Comparison of ENCODE assay signal across 10 mouse cellular contexts in genomic region chr2:154646634-154647033, GRCm38 (mm10). TPM values are rescaled to one million over a fixed set of nuclear protein-coding genes. Genes with fewer than 3 reads are reported as not detected.
DNase-seq lines count a peak whose midpoint lies in the region; ATAC-seq lines count a peak whose summit lies in the region.
"Had no signal": no experiment of that assay in that cellular context is flagged by ENCODE, and none has a peak within 500 bp of the region (broad histone marks: within the 10 kb centered on the region; RNA-seq: fewer than 3 reads in every experiment).

No protein-coding gene starts in this region.

- WGBS in liver, embryonic 12.5 days (ENCODE audit: insufficient replicate concordance), result 69% methylated on average over 5 of the region's 5 CpGs

- 0 out of 2 replicates have a peak overlapping the region, but pooled peaks have one; percentile 30 for H3K27ac ChIP-seq in liver, embryonic 12.5 days
- H3K27ac ChIP-seq: limb, embryonic 12.5 days had no signal

- ATAC-seq in liver, embryonic 12.5 days, result peak; percentile 42; the same call in 1 of the 2 replicates

- peak; percentile 42 to 48 for DNase-seq in cerebellum, adult 18-20 months
- DNase-seq in cerebellum, adult 8-10 months, result no peak
- peak; percentile 49 to 54 for DNase-seq in layer of hippocampus, postnatal 10 days (ENCODE audit: low spot score in 2 of 2)
- no peak for DNase-seq in layer of hippocampus, adult 8-10 months (ENCODE audit: low spot score in 2 of 2)
- DNase-seq in Muller cell, postnatal 12 days (ENCODE audit: inconsistent ontology term), result peak; percentile 17
- DNase-seq in gastrocnemius, postnatal 25 days, result no peak
- no peak for DNase-seq in gastrocnemius, adult 18-20 months (ENCODE audit: low spot score)

- no peak overlapping the region for H3K9ac ChIP-seq in liver, embryonic 12.5 days
- H3K9ac ChIP-seq: limb, embryonic 12.5 days had no signal

- H3K27me3 ChIP-seq in liver, embryonic 12.5 days (replicated peaks), result peaks cover 5% of the 10 kb centered on the region; the same call in 1 of the 2 replicates
- H3K27me3 ChIP-seq: limb, embryonic 12.5 days had no signal

- peaks cover 41% of the 10 kb centered on the region for H3K36me3 ChIP-seq in liver, embryonic 12.5 days

- H3K9me3 ChIP-seq in liver, embryonic 12.5 days (replicated peaks), result peaks cover 7% of the 10 kb centered on the region; the same call in 1 of the 2 replicates
- H3K9me3 ChIP-seq: limb, embryonic 12.5 days had no signal

- no peak overlapping the region for H3K4me2 ChIP-seq in liver, embryonic 12.5 days
- H3K4me2 ChIP-seq: limb, embryonic 12.5 days had no signal

- H3K4me1 ChIP-seq in liver, embryonic 12.5 days, result peaks cover 24% of the 10 kb centered on the region
- H3K4me1 ChIP-seq: limb, embryonic 12.5 days had no signal

- H3K4me3 ChIP-seq in liver, embryonic 12.5 days, result no peak overlapping the region
- H3K4me3 ChIP-seq: limb, embryonic 12.5 days had no signal

RNA-seq across cellular contexts. Expression of gene Chmp4b, which starts 4.9 kb away (rescaled TPM):
- 100 to 1,000 TPM; 209 to 213 TPM for total RNA-seq in layer of hippocampus, postnatal 10 days (2021)
- 100 to 1,000 TPM; 206 to 234 (median 209) TPM for total RNA-seq in layer of hippocampus, adult 8-10 months (2022)
- polyA plus RNA-seq in liver, embryonic 12.5 days (2016; fragmentation: Nextera tagmentation; extraction: Ambion mirVana), result 17.6 and 18.2 TPM in 2 replicates
- 100 to 1,000 TPM; 102 TPM for total RNA-seq in gastrocnemius, postnatal 25 days (2021)
- 100 to 1,000 TPM; 121 to 127 TPM for total RNA-seq in gastrocnemius, adult 18-20 months (2021)

RNA-seq across cellular contexts. Expression of gene 4930519P11Rik, which starts 33.4 kb away (rescaled TPM):
- total RNA-seq in layer of hippocampus, postnatal 10 days (2021), result under 1 TPM in 1 of 2 experiments, not detected in 1; 0.76 TPM
- not detected for total RNA-seq in layer of hippocampus, adult 8-10 months (2022)
- polyA plus RNA-seq in liver, embryonic 12.5 days (2016; fragmentation: Nextera tagmentation; extraction: Ambion mirVana), result 0.45 TPM in 1 of 2 replicates, not detected in the other
- total RNA-seq in gastrocnemius, postnatal 25 days (2021), result not detected
- total RNA-seq in gastrocnemius, adult 18-20 months (2021), result not detected
- total RNA-seq: G1E had no signal
- polyA plus RNA-seq: limb, embryonic 12.5 days had no signal

RNA-seq across cellular contexts. Expression of gene Zfp341, which starts 33.5 kb away (rescaled TPM):
- 10 to 100 TPM in 1 of 2 experiments, 1 to 10 TPM in 1; 9.8 to 12.2 TPM for total RNA-seq in layer of hippocampus, postnatal 10 days (2021)
- total RNA-seq in layer of hippocampus, adult 8-10 months (2022), result 10 to 100 TPM in 1 of 4 experiments, 1 to 10 TPM in 3; 8.6 to 10.8 (median 9.3) TPM
- 2.2 TPM in 2 replicates for polyA plus RNA-seq in liver, embryonic 12.5 days (2016; fragmentation: Nextera tagmentation; extraction: Ambion mirVana)
- total RNA-seq in gastrocnemius, postnatal 25 days (2021), result 1 to 10 TPM; 2.2 to 2.5 TPM
- 1 to 10 TPM; 2.5 to 2.9 TPM for total RNA-seq in gastrocnemius, adult 18-20 months (2021)

RNA-seq across cellular contexts. Expression of gene Pxmp4, which starts 43.1 kb away (rescaled TPM):
- total RNA-seq in layer of hippocampus, postnatal 10 days (2021), result 10 to 100 TPM; 14.3 to 15.7 TPM
- total RNA-seq in layer of hippocampus, adult 8-10 months (2022), result 10 to 100 TPM; 11.3 to 12.6 (median 11.7) TPM
- 24.5 and 26.1 TPM in 2 replicates for polyA plus RNA-seq in liver, embryonic 12.5 days (2016; fragmentation: Nextera tagmentation; extraction: Ambion mirVana)
- 10 to 100 TPM; 12.6 to 14.9 TPM for total RNA-seq in gastrocnemius, postnatal 25 days (2021)
- total RNA-seq in gastrocnemius, adult 18-20 months (2021), result 10 to 100 TPM; 12.3 to 14.1 TPM

Comparison
In these comparisons a context has a peak if more than half of its experiments do, and no peak if none do; other contexts are left out.
1. DNase-seq: peak in cerebellum, adult 18-20 months (2 of 2), layer of hippocampus, postnatal 10 days (2 of 2) and Muller cell, postnatal 12 days (single experiment); none in cerebellum, adult 8-10 months (single experiment), layer of hippocampus, adult 8-10 months (0 of 2), gastrocnemius, postnatal 25 days (single experiment) and gastrocnemius, adult 18-20 months (single experiment).